Mouse (Mus musculus) G1E (cell line): Measurements from ENCODE around the gene Cers6. TPM values are rescaled to one million over a fixed set of nuclear protein-coding genes. Genes with fewer than 3 reads are reported as not detected.
A peak's percentile ranks its signal among the peaks of the same experiment; 100 is the strongest.

Experiments
- ATAC-seq: 2 replicates; pipeline ENCODE4 v1.8.0; 2016; ENCODE audit warnings: mild to moderate bottlenecking; ENCODE audit not compliant: insufficient number of reproducible peaks, poor library complexity, low FRiP score, severe bottlenecking; ENCODE audit errors: extremely low read depth
- DNase-seq: peaks from one replicate; pipeline ENCODE4 v3.0.0; 2012; ENCODE audit warnings: low spot score
- H3K27me3 ChIP-seq: 2 replicates; pipeline ENCODE4 v1.6.1; 2012; ENCODE audit warnings: mild to moderate bottlenecking, low read length, inconsistent platforms; ENCODE audit not compliant: insufficient read depth
- H3K36me3 ChIP-seq: replicated peaks from 2 replicates; pipeline ENCODE3; 2012; ENCODE audit warnings: mild to moderate bottlenecking, inconsistent platforms
- H3K4me1 ChIP-seq: 2 replicates; pipeline ENCODE4 v1.6.1; 2012; ENCODE audit warnings: low read depth, low read length, inconsistent platforms, mixed read lengths; ENCODE audit not compliant: insufficient read depth
- H3K4me3 ChIP-seq: 2 replicates; pipeline ENCODE4 v1.5.1; 2012; ENCODE audit warnings: low read depth, mild to moderate bottlenecking, inconsistent platforms, low read length, moderate library complexity, mixed read lengths
- H3K9me3 ChIP-seq: replicated peaks from 2 replicates; pipeline ENCODE4 v1.6.1; 2012; ENCODE audit warnings: inconsistent platforms
- CTCF ChIP-seq: IDR thresholded peaks from 2 replicates; pipeline ENCODE4 v1.5.1; 2012; ENCODE audit warnings: low read depth, low read length, inconsistent platforms, mixed read lengths
- GATA1 ChIP-seq: IDR thresholded peaks from 2 replicates; pipeline ENCODE4 v1.6.1; 2012; ENCODE audit warnings: borderline replicate concordance, low read length, inconsistent platforms, mixed read lengths
- GATA2 ChIP-seq: IDR thresholded peaks from 2 replicates; pipeline ENCODE4 v1.6.1; 2012; ENCODE audit warnings: low read depth, low read length, inconsistent platforms, borderline replicate concordance
- POLR2AphosphoS5 ChIP-seq: IDR thresholded peaks from 2 replicates; pipeline ENCODE4 v1.6.1; 2012; ENCODE audit warnings: low read depth, low read length, inconsistent platforms; ENCODE audit not compliant: insufficient replicate concordance
- TAL1 ChIP-seq: conservative IDR thresholded peaks from 2 replicates; pipeline ENCODE4 v1.6.1; 2012; ENCODE audit warnings: low read depth, low read length, inconsistent platforms, mixed read lengths
- polyA plus RNA-seq: library from polyadenylated mRNA; stranded (reverse); fragments of >175 nt; gene quantifications from 2 replicates; pipeline ENCODE4 v1.2.3, GENCODE M21; 2012
- total RNA-seq, 2 experiments: library from RNA; stranded (forward) in 1 of 2; stranded (reverse) in 1 of 2; fragments of 200-1000 nt in 1 of 2; fragments of >200 nt in 1 of 2; fragmentation: Nextera tagmentation in 1 of 2; gene quantifications; 2 replicates each; pipeline ENCODE4 v1.2.3; 2014 to 2017

Gene Cers6
- total and polyA plus RNA-seq, 3 experiments: 14.8 to 92.4 (median 55.7) TPM

GRCm38 (mm10) chr2:68937833-68938232, 76.6 kb downstream of the Cers6 start:
- no peak for ATAC-seq
- Histone ChIP-seq H3K36me3 (peaks cover 40% of the 10 kb centered on the region), H3K4me1 (peaks cover 46% of the 10 kb centered on the region), H3K27me3 (no peaks in the 10 kb centered on the region), H3K4me3 (no peak overlapping the region), H3K9me3 (no peaks in the 10 kb centered on the region)
- DNase-seq: no peak
- no peak for TF ChIP-seq POLR2AphosphoS5
- TF ChIP-seq CTCF: no peak
- no peak for TF ChIP-seq GATA1
- no peak for TF ChIP-seq GATA2
- TF ChIP-seq TAL1: no peak

- TF ChIP-seq CTCF (no peak), GATA1 (no peak), GATA2 (no peak), TAL1 (no peak), POLR2AphosphoS5 (no peak)
- ATAC-seq: no peak
- no peaks in the 10 kb centered on the region for H3K27me3 ChIP-seq
- peaks cover 40% of the 10 kb centered on the region for H3K4me1 ChIP-seq
- H3K4me3 ChIP-seq: no peak overlapping the region
- H3K36me3 ChIP-seq: peaks cover 28% of the 10 kb centered on the region
- H3K9me3 ChIP-seq: no peaks in the 10 kb centered on the region
- no peak for DNase-seq
Observed at GRCm38 (mm10) chr2:68944898-68945297, 83.7 kb downstream of the Cers6 start.

GRCm38 (mm10) chr2:68945976-68946375, 84.7 kb downstream of the Cers6 start:
- Histone ChIP-seq H3K36me3 (peaks cover 36% of the 10 kb centered on the region), H3K4me1 (peaks cover 49% of the 10 kb centered on the region), H3K4me3 (no peak overlapping the region), H3K27me3 (no peaks in the 10 kb centered on the region), H3K9me3 (no peaks in the 10 kb centered on the region)
- DNase-seq: no peak
- TF ChIP-seq TAL1 (no peak), CTCF (no peak), GATA1 (no peak), POLR2AphosphoS5 (no peak), GATA2 (no peak)
- no peak for ATAC-seq

- ATAC-seq (no peak), DNase-seq (no peak)
- no peaks in the 10 kb centered on the region for H3K27me3 ChIP-seq
- H3K4me1 ChIP-seq: peaks cover 51% of the 10 kb centered on the region
- peaks cover 44% of the 10 kb centered on the region for H3K36me3 ChIP-seq
- TF ChIP-seq CTCF (no peak), TAL1 (no peak), GATA1 (no peak), POLR2AphosphoS5 (no peak), GATA2 (no peak)
- no peak overlapping the region for H3K4me3 ChIP-seq
- no peaks in the 10 kb centered on the region for H3K9me3 ChIP-seq
Observed at GRCm38 (mm10) chr2:68946819-68947218, 85.6 kb downstream of the Cers6 start.

GRCm38 (mm10) chr2:68949137-68949536, 87.9 kb downstream of the Cers6 start:
- peak; percentile 51 for DNase-seq
- H3K4me1 ChIP-seq: peaks cover 52% of the 10 kb centered on the region
- TF ChIP-seq CTCF (no peak), TAL1 (peak; percentile 91)
- peak; percentile 97 for ATAC-seq
- no peak overlapping the region for H3K4me3 ChIP-seq
- no peaks in the 10 kb centered on the region for H3K27me3 ChIP-seq
- H3K9me3 ChIP-seq: no peaks in the 10 kb centered on the region
- peaks cover 56% of the 10 kb centered on the region for H3K36me3 ChIP-seq

- ATAC-seq (peak; percentile 17; the same call in 1 of the 2 replicates), DNase-seq (no peak)
- H3K4me3 ChIP-seq: no peak overlapping the region
- no peaks in the 10 kb centered on the region for H3K27me3 ChIP-seq
- peaks cover 59% of the 10 kb centered on the region for H3K36me3 ChIP-seq
- H3K9me3 ChIP-seq: no peaks in the 10 kb centered on the region
- H3K4me1 ChIP-seq: peaks cover 52% of the 10 kb centered on the region
- TF ChIP-seq GATA1 (no peak), TAL1 (0 out of 2 replicates have a peak, but pooled peaks have one; percentile 18)
Observed at GRCm38 (mm10) chr2:68949728-68950127, 88.5 kb downstream of the Cers6 start.

- H3K9me3 ChIP-seq: no peaks in the 10 kb centered on the region
- peaks cover 44% of the 10 kb centered on the region for H3K4me1 ChIP-seq
- peaks cover 64% of the 10 kb centered on the region for H3K36me3 ChIP-seq
- DNase-seq (no peak), ATAC-seq (no peak)
- TF ChIP-seq TAL1 (no peak), CTCF (no peak), GATA2 (no peak), GATA1 (no peak)
- H3K4me3 ChIP-seq: no peak overlapping the region
- no peaks in the 10 kb centered on the region for H3K27me3 ChIP-seq
Observed at GRCm38 (mm10) chr2:68951706-68952105, 90.5 kb downstream of the Cers6 start.
